Mouse (Mus musculus) yolk sac, embryonic 10.5 days (tissue): ENCODE measurements around the gene Entr1.

ENCODE experiments used
- DNase-seq: peaks from one replicate; pipeline ENCODE4 v3.0.0-alpha.2; 2017; ENCODE audit warnings: low spot score

The Entr1 gene

DNA sequence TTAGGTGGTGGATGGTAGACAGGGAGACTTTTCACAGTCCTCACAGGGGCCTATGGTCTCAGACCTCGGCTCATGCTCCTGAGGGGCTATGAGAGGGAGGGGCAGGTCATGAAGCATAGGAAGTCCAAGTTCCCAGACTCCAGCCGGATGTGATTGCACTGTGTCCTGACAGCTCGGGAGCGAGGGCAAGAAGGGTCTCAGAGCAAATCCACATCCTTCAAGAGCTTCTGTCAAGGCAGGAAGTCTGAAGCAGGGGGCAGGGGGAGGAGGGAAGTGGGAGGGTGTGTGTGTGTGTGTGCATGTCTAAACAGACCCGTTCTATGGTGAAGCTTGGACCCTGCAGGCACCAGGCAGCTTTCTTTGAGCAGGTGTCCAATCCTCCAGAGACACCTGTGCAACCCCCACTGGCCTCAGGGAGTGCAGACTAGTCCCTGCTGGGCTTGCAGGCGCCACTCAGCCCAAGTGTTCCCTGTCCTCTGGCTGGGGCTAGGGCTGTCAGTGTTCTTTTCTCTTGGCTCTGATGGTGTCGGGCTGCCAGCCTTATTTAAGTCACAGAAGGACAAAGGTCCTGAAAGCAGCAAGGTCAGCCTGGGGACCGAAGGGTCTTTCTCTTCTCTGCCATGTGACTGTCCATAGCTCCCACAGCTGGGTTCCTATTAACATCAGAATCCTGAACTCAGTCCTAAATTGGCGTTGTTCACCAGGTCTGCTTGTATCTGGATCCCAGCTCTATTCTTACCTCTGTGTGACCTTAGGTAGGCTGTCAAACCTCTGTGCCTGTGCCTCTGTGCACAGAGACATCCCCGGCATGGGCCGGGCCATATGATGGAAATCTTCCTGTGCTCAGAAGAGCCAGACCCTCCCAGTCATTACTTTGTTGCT lies 46.3 kb downstream of the Entr1 start:
- DNase-seq: peak; percentile 31

DNA sequence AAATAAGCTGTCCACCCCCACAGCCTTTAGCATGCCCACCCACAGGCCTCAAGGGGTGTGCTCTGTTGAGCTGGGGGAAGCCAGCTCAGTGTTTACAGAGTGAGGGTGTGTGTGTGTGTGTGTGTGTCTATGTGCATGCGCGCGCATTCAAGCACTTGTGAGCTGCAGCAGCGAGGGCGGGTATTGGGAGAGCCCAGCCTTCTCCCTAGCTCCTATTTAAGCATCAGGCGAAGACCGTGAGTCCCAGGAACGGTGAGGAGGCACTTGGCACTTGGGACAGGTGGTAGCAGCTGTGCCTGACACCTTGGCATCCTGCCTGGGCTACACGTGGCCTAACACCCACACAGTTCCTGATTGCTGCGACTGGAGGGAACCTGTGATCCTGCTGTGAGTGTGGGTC lies 47.1 kb downstream of the Entr1 start:
- DNase-seq: no peak

DNA sequence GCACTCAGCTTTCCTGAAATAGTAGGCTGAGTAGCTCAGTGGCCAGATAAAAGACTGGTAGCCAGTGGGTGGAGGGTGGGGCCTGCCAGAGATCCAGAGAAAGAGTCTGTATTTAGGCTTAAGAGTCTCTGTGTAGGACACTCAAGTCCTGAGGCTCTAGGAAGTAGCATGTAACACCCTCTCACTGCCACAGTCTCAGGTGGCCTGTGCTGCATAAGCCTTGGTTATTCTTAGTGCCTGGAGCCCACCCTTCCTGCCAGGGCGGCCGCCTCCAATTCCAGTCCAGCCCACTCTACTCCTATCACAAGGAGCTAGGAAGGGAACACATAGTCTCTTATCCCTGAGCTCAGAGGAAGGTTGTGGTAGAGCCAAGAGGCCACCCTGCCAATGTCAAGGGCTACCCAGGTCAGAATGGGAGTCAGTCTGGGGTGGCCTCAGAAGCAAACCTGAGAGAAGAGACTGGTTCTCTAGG lies 47.6 kb downstream of the Entr1 start:
- no peak for DNase-seq

DNA sequence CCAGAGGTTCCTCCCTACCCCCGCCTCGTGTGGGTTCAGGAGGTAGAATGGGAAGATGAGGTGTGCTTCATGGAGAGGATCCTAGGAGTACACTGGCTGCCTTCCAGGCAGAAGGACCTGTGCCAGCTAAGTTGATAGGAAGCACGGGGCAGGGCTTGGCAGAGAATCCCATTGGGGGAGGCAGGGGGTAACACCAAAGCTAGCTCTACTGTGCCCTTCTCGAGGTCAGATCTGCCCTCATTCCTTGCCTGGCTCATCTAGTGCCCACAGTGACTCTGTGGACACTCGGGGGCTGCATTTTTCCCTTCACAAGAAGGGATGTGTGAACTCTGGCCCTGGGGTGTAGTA lies 49.9 kb downstream of the Entr1 start:
- DNase-seq: no peak

DNA sequence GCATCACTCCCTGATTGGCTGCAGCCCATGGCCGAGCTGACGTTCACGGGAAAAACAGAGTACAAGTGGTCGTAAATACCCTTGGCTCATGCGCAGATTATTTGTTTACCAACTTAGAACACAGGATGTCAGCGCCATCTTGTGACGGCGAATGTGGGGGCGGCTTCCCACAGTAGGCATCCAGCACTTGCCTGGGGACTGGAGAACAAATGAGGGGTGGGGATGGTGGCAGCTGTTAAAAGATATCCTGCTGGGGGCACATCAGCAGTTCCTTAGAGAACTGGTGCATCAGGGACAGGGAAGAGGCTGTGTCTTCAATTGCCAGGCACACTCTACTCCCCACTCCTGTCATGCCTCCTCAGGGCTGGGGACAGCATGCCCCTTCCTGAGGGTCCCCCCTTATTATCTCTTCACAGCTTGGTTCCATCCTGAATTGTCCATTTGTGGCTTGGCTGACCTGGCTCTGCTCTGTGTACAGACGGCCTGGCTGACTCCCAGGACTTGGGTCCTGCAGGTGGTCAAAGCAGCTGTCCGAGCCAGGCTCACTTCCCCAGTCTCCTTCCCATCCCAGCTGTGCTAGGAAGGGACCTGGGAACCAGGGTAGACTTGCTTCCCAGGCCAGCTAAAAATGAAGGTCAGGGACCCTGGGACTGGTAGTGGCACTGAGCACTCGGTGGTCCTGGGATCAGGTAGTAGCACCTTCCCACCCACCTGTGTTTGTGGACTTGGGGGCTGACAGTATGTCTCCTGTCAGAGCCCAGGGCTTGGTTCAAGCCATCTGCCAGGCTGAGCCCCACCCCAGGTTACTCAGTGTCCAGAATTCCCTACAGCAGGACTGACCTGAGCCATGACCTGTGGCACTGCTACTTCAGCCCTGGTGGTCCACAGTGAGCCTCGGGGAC lies 50.6 kb downstream of the Entr1 start:
- no peak for DNase-seq
